Mouse (Mus musculus) thymus, postnatal 0 days (tissue): ENCODE data around the gene Hira. TPM values are rescaled to one million over a fixed set of nuclear protein-coding genes. Genes with fewer than 3 reads are reported as not detected.
"Not testable (repeated sequence)": the region's sequence is repeated elsewhere in the genome, so short reads cannot be mapped to it uniquely, and the experiment has no call there.

Source experiments
- DNase-seq: peaks from one replicate; pipeline ENCODE4 v3.0.0-alpha.2; 2015; ENCODE audit warnings: low spot score
- polyA plus RNA-seq: library from polyadenylated mRNA; unstranded; fragments of >200 nt; fragmentation: Nextera tagmentation; extraction: Ambion mirVana; gene quantifications from 2 replicates; pipeline ENCODE4 v1.2.1, GENCODE M21; 2015

Hira gene
- polyA plus RNA-seq, 1 experiment from 2014 or later = 16.4 TPM

- DNase-seq = no peak
Observed at GRCm38 (mm10) chr16:18916064-18916463, 39.2 kb downstream of the Hira start.

- no peak for DNase-seq
Observed at GRCm38 (mm10) chr16:18921771-18922170, 44.9 kb downstream of the Hira start.

DNA sequence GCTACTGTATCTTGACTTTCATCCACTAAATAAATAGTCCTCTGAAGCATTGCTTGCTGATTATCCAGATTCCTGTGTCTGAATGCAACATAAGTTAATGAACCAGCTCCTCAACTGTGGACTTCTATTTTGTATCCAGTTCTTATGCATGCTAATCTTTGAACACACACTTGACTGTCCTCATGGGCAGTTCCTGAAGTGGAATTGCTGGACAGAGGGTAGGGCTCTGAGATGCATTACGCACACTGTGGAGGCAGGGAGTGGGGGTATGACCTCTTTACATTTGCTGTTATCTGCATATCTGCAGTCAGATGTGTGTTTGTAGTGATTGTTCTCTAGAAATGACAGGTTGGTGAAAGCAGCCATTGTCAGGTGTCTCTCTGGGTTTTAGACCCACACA lies 51.1 kb downstream of the Hira start:
- no peak for DNase-seq

- DNase-seq = no peak
Observed at GRCm38 (mm10) chr16:18938321-18939082, 61.7 kb downstream of the Hira start.

DNA sequence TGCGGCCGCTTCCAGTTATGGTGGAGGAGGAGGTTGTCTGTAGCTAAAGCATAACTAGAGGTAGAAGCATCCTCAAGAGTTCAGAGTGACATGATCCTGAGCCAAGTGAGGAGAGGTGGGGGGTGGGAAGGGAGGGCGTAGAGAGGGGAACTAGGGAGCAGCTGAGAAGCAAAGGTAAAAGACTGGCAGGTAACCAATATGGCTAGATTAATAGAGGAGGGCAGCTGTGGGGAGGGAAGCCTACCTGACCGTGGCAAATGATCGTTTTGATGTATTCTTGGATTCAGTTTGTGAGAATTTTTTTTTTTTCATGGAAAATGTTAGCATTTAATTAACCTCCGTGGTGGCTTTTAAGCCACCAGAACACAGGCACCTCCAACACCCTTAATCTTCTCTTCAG lies 67.1 kb downstream of the Hira start:
- no peak for DNase-seq

- no peak for DNase-seq
Observed at GRCm38 (mm10) chr16:18948941-18949340, 72.1 kb downstream of the Hira start.

- no peak for DNase-seq
Observed at GRCm38 (mm10) chr16:18950351-18950750, 73.5 kb downstream of the Hira start.

- no peak for DNase-seq
Observed at GRCm38 (mm10) chr16:18952813-18953212, 76.0 kb downstream of the Hira start.

DNA sequence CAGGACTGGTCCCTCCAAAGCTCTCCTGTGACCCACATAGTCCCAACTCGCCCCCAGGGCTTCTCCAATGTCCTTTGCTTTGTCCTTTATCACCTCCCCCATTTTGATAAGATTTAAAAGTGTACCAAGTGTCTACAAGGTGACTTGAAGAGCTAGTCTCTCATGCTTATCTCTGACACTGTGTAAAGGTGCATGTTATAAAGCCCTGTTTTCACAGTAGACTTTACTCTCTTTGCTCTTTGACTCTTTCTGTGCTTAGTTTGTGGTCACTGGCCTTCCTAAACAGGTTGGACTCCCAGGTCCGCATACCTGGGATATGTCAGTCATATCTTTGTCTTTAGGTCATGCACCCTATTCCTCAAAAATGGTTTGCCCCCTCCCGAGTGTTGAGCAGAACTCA lies 78.2 kb downstream of the Hira start:
- DNase-seq = no peak

DNA sequence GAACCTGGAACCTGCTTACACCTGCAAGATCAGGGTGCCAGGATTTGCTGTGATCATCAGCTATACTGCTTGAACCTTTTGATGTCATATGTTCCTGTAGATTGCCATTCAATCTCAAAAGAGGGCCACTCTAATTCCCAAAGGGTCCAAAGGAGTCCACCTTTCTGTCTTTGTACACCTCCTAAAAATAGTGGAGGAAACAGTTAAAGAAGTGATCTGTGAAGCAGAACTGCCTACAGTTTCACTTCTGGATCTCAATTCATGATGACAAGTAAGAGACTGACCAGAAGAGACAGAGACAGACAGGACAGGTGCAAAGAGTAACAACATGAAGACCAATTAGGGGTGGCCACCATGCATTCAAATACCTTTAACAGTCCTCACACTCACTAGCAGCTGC lies 86.6 kb downstream of the Hira start:
- no peak for DNase-seq

- DNase-seq = no peak
Observed at GRCm38 (mm10) chr16:18969420-18970128, 92.7 kb downstream of the Hira start.

DNA sequence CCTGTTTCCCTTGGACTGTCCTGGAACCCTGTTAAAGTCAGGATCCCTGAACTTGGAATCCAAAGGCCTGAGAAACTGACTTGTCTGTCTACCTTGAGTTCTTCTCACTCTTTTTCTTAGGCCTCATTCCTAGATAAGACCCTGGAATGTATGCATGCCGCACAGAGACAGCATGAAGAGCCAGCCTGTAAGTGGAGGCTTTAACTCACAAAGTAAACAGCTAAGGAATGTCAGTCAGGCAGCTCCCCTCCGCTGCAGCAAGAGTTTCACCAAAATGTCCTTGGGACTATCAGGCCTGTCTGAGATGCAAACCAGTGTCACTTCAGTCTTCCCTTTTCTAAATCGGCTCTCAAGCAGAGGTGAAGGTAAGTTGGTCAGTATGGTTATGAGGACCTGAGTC lies 94.0 kb downstream of the Hira start:
- no peak for DNase-seq

- not testable (repeated sequence) for DNase-seq
Observed at GRCm38 (mm10) chr16:18975665-18976064, 98.8 kb downstream of the Hira start.

GRCm38 (mm10) chr16:18976315-18976714 lies 99.5 kb downstream of the Hira start:
- DNase-seq = no peak

DNA sequence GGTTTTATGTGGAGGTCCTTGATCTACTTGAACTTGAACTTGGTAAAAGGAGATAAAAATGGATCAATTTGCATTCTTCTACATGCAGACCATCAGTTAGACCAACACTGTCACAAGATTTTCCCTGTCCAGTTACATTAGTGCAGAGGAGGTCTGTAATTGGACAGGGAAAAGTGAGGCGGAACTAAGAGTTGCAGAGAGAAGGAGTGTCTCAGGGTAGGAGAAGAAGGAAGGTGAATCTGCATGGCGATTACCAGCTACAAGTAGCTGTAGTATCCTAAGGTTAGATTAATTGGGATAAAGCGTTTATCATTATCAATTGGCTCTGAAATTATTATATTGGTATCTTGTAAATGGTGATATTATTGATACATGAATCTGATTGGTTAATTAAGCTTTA lies 109.5 kb downstream of the Hira start:
- DNase-seq = no peak

GRCm38 (mm10) chr16:18986860-18987259 lies 110.0 kb downstream of the Hira start:
- no peak for DNase-seq

DNA sequence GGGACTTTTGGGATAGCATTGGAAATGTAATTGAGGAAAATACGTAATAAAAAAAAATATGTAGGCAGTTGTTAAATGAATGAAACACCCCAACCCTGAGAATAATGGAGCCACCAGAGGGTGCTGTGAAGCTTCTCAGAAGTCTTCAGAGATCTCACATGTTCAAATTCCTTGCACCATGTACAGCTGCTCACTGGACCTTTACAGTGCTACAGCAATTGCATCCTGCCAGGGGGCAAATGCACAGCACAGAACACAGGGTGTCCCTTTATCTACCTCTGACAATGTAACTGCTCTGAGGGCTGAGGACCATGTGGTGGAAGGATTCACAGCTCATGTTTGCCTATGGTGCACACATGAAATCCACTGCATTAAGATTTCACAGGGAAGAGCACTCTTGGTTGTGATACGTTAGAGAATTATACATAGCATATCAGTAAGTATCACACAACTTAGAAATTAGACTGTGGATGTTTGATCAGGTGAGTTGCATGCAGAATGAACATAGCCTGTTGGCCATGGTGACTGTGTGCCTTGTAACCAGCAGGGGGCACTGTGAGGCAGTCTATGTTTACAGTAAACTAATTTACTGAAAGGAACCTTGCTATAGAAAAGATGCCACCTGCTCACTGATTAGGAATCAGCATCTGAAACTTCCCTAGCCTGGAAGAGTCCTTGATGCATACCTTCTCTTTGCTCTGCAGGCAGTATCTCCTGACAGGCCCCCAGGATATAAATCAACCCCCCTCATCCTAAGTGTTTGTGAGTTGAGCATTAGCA lies 126.0 kb downstream of the Hira start:
- DNase-seq = peak; percentile 14

GRCm38 (mm10) chr16:19003757-19004156 lies 126.9 kb downstream of the Hira start:
- DNase-seq = no peak

GRCm38 (mm10) chr16:19005298-19005697 lies 128.5 kb downstream of the Hira start:
- no peak for DNase-seq

- no peak for DNase-seq
Observed at GRCm38 (mm10) chr16:19006715-19007114, 129.9 kb downstream of the Hira start.

DNA sequence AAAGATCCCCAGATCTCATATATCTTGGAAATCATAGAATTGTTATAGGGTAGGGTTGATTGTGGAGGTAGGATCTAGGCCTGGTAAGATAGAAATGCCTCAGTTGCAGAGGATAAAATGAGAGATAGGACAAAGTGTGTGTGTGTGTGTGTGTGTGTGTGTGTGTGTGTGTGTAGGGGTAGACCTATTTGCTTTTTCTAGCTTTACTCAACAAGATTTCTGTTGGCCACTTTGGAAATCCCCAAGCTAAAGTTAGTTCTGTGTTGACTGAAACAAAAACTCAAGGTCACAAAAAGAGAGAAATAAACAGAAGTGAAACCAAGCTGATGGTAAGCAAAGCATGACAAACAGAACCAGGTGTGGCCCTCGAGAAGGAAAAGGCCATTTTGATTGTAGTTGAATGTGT lies 130.4 kb downstream of the Hira start:
- not testable (repeated sequence) for DNase-seq

- DNase-seq = no peak
Observed at GRCm38 (mm10) chr16:19010710-19011109, 133.9 kb downstream of the Hira start.
